Mouse (Mus musculus): Measurements from ENCODE around the gene Ctbp2. TPM values are rescaled to one million over a fixed set of nuclear protein-coding genes. Genes with fewer than 3 reads are reported as not detected.

The Ctbp2 gene
- polyA plus RNA-seq, 1 experiment from 2014 or later = 75.4 TPM

DNA sequence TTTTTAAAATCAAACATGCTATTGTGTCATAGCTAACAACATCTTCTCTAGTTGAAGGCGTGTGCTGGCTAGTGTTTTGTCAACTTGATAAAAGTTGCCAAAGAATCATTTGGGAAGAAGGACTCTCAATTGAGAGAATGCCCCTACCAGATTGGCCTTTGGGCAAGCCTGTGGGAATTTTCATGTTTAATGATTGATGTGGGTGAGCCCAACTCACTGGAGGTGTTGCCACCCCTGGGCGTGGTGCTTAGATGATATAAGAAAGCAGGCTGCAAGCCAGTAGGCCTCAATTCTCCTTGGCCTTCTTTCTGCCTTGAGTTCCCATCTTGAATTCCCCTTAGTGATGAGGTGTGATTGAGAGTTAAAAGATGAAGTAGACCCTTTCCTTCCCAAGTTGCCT is 146.2 kb downstream of the Ctbp2 start:
- no peak for ATAC-seq (ENCODE audit: low read depth)
- Histone ChIP-seq H3K4me2 (ENCODE audit: low read depth, low read length) (no peak overlapping the region), H3K9ac (ENCODE audit: low read length) (no peak overlapping the region), H3K27me3 (ENCODE audit: control insufficient read depth, insufficient read depth, low read depth, low read length) (no peaks in the 10 kb centered on the region), H3K27ac (ENCODE audit: low read length) (no peak overlapping the region), H3K9me3 (ENCODE audit: control insufficient read depth, low read length) (no peaks in the 10 kb centered on the region), H3K4me3 (ENCODE audit: low read length) (no peak overlapping the region), H3K36me3 (ENCODE audit: control insufficient read depth, insufficient read depth, low read length) (peaks cover 16% of the 10 kb centered on the region), H3K4me1 (replicated peaks; ENCODE audit: control insufficient read depth, insufficient read depth, low read length) (no peaks in the 10 kb centered on the region)
- WGBS = 91% methylated on average over 2 of the region's 2 CpGs

GRCm38 (mm10) chr7:132976079-132976478 is 148.1 kb downstream of the Ctbp2 start:
- WGBS = 86% methylated on average over 2 of the region's 2 CpGs
- Histone ChIP-seq H3K4me2 (ENCODE audit: low read depth, low read length) (no peak overlapping the region), H3K4me1 (replicated peaks; ENCODE audit: control insufficient read depth, insufficient read depth, low read length) (no peaks in the 10 kb centered on the region), H3K27me3 (ENCODE audit: control insufficient read depth, insufficient read depth, low read depth, low read length) (no peaks in the 10 kb centered on the region), H3K27ac (ENCODE audit: low read length) (no peak overlapping the region), H3K9ac (ENCODE audit: low read length) (no peak overlapping the region), H3K9me3 (ENCODE audit: control insufficient read depth, low read length) (no peaks in the 10 kb centered on the region), H3K4me3 (ENCODE audit: low read length) (no peak overlapping the region), H3K36me3 (ENCODE audit: control insufficient read depth, insufficient read depth, low read length) (peaks cover 10% of the 10 kb centered on the region)
- ATAC-seq (ENCODE audit: low read depth) = no peak

GRCm38 (mm10) chr7:132972079-132972478 is 152.1 kb downstream of the Ctbp2 start:
- Histone ChIP-seq H3K9ac (ENCODE audit: low read length) (no peak overlapping the region), H3K4me1 (replicated peaks; ENCODE audit: control insufficient read depth, insufficient read depth, low read length) (no peaks in the 10 kb centered on the region), H3K27ac (ENCODE audit: low read length) (no peak overlapping the region), H3K36me3 (ENCODE audit: control insufficient read depth, insufficient read depth, low read length) (peaks cover 7% of the 10 kb centered on the region; the same call in 1 of the 2 replicates), H3K4me2 (ENCODE audit: low read depth, low read length) (no peak overlapping the region), H3K27me3 (ENCODE audit: control insufficient read depth, insufficient read depth, low read depth, low read length) (no peaks in the 10 kb centered on the region), H3K4me3 (ENCODE audit: low read length) (no peak overlapping the region), H3K9me3 (ENCODE audit: control insufficient read depth, low read length) (no peaks in the 10 kb centered on the region)
- ATAC-seq (ENCODE audit: low read depth) = no peak
- WGBS = 86% methylated on average over 2 of the region's 2 CpGs

GRCm38 (mm10) chr7:132965707-132966106 is 158.4 kb downstream of the Ctbp2 start:
- H3K27me3 ChIP-seq (ENCODE audit: control insufficient read depth, insufficient read depth, low read depth, low read length) = no peaks in the 10 kb centered on the region
- H3K4me2 ChIP-seq (ENCODE audit: low read depth, low read length) = no peak overlapping the region
- no peaks in the 10 kb centered on the region for H3K4me1 ChIP-seq (replicated peaks; ENCODE audit: control insufficient read depth, insufficient read depth, low read length)
- no peak overlapping the region for H3K4me3 ChIP-seq (ENCODE audit: low read length)
- H3K9me3 ChIP-seq (ENCODE audit: control insufficient read depth, low read length) = no peaks in the 10 kb centered on the region
- no peak for ATAC-seq (ENCODE audit: low read depth)
- H3K9ac ChIP-seq (ENCODE audit: low read length) = no peak overlapping the region
- no peak overlapping the region for H3K27ac ChIP-seq (ENCODE audit: low read length)
- no peaks in the 10 kb centered on the region for H3K36me3 ChIP-seq (ENCODE audit: control insufficient read depth, insufficient read depth, low read length)
- WGBS = 68% methylated on average over 2 of the region's 2 CpGs

DNA sequence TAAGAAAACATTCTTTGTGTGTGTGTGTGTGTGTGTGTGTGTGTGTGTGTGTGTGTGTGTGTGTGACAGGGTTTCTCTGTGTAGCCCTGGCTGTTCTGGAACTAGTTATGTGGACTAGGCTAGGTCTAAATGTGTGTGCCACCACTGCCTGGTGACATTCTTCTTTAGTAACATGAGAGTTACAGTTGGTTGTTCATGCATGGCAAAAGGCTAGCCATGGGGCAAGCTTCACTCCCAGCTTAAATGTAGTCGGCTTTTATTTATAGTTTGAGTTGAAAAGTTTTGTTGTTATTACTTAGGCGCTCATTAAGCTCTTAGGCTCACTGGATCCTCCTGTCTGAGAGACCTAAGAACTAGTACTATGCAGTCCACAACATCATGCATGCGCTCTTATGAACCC is 159.8 kb downstream of the Ctbp2 start:
- WGBS = 84% methylated on average over 3 of the region's 3 CpGs
- Histone ChIP-seq H3K9ac (ENCODE audit: low read length) (no peak overlapping the region), H3K4me2 (ENCODE audit: low read depth, low read length) (no peak overlapping the region), H3K4me1 (replicated peaks; ENCODE audit: control insufficient read depth, insufficient read depth, low read length) (no peaks in the 10 kb centered on the region), H3K36me3 (ENCODE audit: control insufficient read depth, insufficient read depth, low read length) (no peaks in the 10 kb centered on the region), H3K27me3 (ENCODE audit: control insufficient read depth, insufficient read depth, low read depth, low read length) (no peaks in the 10 kb centered on the region), H3K9me3 (ENCODE audit: control insufficient read depth, low read length) (no peaks in the 10 kb centered on the region), H3K4me3 (ENCODE audit: low read length) (no peak overlapping the region), H3K27ac (ENCODE audit: low read length) (no peak overlapping the region)
- no peak for ATAC-seq (ENCODE audit: low read depth)

DNA sequence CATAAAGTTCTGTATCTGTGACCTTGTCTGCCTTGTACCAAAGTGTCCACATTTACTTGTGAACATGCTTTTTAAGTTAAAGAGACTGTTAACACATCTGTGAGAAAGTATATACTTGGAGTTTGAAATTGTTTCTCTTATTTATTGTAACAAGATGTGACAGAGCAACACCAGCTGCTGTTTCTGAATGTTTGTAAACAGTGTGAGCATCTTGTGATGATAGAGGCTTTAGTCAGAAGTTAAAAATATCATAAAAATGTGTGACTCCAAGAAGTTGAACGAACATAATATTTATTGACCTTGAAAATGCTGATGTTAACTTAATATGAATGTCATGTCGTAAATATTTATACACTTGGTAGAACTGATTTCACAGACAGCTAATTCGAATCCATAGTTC is 173.5 kb downstream of the Ctbp2 start:
- Histone ChIP-seq H3K27ac (ENCODE audit: low read length) (no peak overlapping the region), H3K4me1 (replicated peaks; ENCODE audit: control insufficient read depth, insufficient read depth, low read length) (peaks cover 7% of the 10 kb centered on the region), H3K27me3 (ENCODE audit: control insufficient read depth, insufficient read depth, low read depth, low read length) (no peaks in the 10 kb centered on the region), H3K9me3 (ENCODE audit: control insufficient read depth, low read length) (no peaks in the 10 kb centered on the region), H3K4me3 (ENCODE audit: low read length) (no peak overlapping the region), H3K4me2 (ENCODE audit: low read depth, low read length) (no peak overlapping the region), H3K9ac (ENCODE audit: low read length) (no peak overlapping the region), H3K36me3 (ENCODE audit: control insufficient read depth, insufficient read depth, low read length) (no peaks in the 10 kb centered on the region)
- WGBS = 58% methylated on average over 3 of the region's 3 CpGs
- peak; percentile 86 for ATAC-seq (ENCODE audit: low read depth)

DNA sequence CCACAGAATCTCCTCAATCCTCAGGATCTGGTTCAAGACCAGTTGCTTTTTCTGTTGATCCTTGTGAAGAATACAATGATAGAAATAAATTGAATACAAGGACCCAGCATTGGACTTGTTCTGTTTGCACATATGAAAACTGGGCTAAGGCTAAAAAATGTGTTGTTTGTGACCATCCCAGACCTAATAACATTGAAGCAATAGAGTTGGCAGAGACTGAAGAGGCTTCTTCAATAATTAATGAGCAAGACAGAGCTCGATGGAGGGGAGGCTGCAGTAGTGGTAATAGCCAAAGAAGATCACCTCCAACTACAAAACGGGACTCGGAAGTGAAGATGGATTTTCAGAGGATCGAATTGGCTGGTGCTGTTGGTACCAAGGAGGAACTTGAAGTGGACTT is 174.2 kb downstream of the Ctbp2 start:
- H3K27ac ChIP-seq (ENCODE audit: low read length) = no peak overlapping the region

GRCm38 (mm10) chr7:132940569-132940968 is 183.6 kb downstream of the Ctbp2 start:
- Histone ChIP-seq H3K4me1 (replicated peaks; ENCODE audit: control insufficient read depth, insufficient read depth, low read length) (peaks cover 4% of the 10 kb centered on the region; the same call in 1 of the 2 replicates), H3K36me3 (ENCODE audit: control insufficient read depth, insufficient read depth, low read length) (no peaks in the 10 kb centered on the region), H3K9me3 (ENCODE audit: control insufficient read depth, low read length) (no peaks in the 10 kb centered on the region), H3K27me3 (ENCODE audit: control insufficient read depth, insufficient read depth, low read depth, low read length) (no peaks in the 10 kb centered on the region), H3K4me3 (ENCODE audit: low read length) (no peak overlapping the region), H3K9ac (ENCODE audit: low read length) (no peak overlapping the region), H3K27ac (ENCODE audit: low read length) (no peak overlapping the region), H3K4me2 (ENCODE audit: low read depth, low read length) (no peak overlapping the region)
- WGBS = 89% methylated on average over 2 of the region's 2 CpGs
- ATAC-seq (ENCODE audit: low read depth) = no peak

More for the DNA sequence above, 174.2 kb downstream of the Ctbp2 start:
- no peak overlapping the region for H3K4me2 ChIP-seq (ENCODE audit: low read depth, low read length)
- no peak overlapping the region for H3K4me3 ChIP-seq (ENCODE audit: low read length)
- peaks cover 7% of the 10 kb centered on the region for H3K4me1 ChIP-seq (replicated peaks; ENCODE audit: control insufficient read depth, insufficient read depth, low read length)
- no peaks in the 10 kb centered on the region for H3K36me3 ChIP-seq (ENCODE audit: control insufficient read depth, insufficient read depth, low read length)
- no peak overlapping the region for H3K9ac ChIP-seq (ENCODE audit: low read length)
- no peak for ATAC-seq (ENCODE audit: low read depth)
- WGBS = 77% methylated on average over 4 of the region's 4 CpGs
- no peaks in the 10 kb centered on the region for H3K9me3 ChIP-seq (ENCODE audit: control insufficient read depth, low read length)
- no peaks in the 10 kb centered on the region for H3K27me3 ChIP-seq (ENCODE audit: control insufficient read depth, insufficient read depth, low read depth, low read length)

- no peak overlapping the region for H3K4me3 ChIP-seq (ENCODE audit: low read length)
- H3K27me3 ChIP-seq (ENCODE audit: control insufficient read depth, insufficient read depth, low read depth, low read length) = no peaks in the 10 kb centered on the region
- H3K9me3 ChIP-seq (ENCODE audit: control insufficient read depth, low read length) = no peaks in the 10 kb centered on the region
- no peak overlapping the region for H3K4me2 ChIP-seq (ENCODE audit: low read depth, low read length)
- peaks cover 4% of the 10 kb centered on the region for H3K4me1 ChIP-seq (replicated peaks; ENCODE audit: control insufficient read depth, insufficient read depth, low read length)
- no peak overlapping the region for H3K27ac ChIP-seq (ENCODE audit: low read length)
- no peak for ATAC-seq (ENCODE audit: low read depth)
- 77% methylated on average over 2 of the region's 2 CpGs for WGBS
- H3K9ac ChIP-seq (ENCODE audit: low read length) = no peak overlapping the region
- no peaks in the 10 kb centered on the region for H3K36me3 ChIP-seq (ENCODE audit: control insufficient read depth, insufficient read depth, low read length)
Observed at GRCm38 (mm10) chr7:132939118-132939517, 185.0 kb downstream of the Ctbp2 start.

Data from lung, embryonic 16.5 days (tissue).